Mouse (Mus musculus) kidney, postnatal 14 days (tissue): ENCODE measurements around the gene Asgr1.
"Not testable (repeated sequence)": the region's sequence is repeated elsewhere in the genome, so short reads cannot be mapped to it uniquely, and the experiment has no call there.

Source experiments
- DNase-seq: peaks from one replicate; pipeline ENCODE4 v3.0.0; 2022; ENCODE audit warnings: mixed read lengths

The Asgr1 gene

GRCm38 (mm10) chr11:70053898-70054570 is at the start of gene Asgr1:
Gene Asgr1, plus strand, starts transcription at chr11:70054085.
- DNase-seq: no peak

GRCm38 (mm10) chr11:70005521-70005920 is 48.4 kb upstream of the Asgr1 start:
- no peak for DNase-seq

GRCm38 (mm10) chr11:70010033-70010432 is 43.9 kb upstream of the Asgr1 start:
- DNase-seq: no peak

- no peak for DNase-seq
These were observed 43.3 kb upstream of the Asgr1 start for GRCm38 (mm10) chr11:70010548-70010947.

- no peak for DNase-seq
These were observed 42.9 kb upstream of the Asgr1 start for GRCm38 (mm10) chr11:70010961-70011360.

GRCm38 (mm10) chr11:70012931-70013330 is 41.0 kb upstream of the Asgr1 start:
- DNase-seq: no peak

- DNase-seq: no peak
These were observed 40.5 kb upstream of the Asgr1 start for GRCm38 (mm10) chr11:70013408-70013807.

GRCm38 (mm10) chr11:70014051-70014450 is 39.8 kb upstream of the Asgr1 start:
- DNase-seq: no peak

GRCm38 (mm10) chr11:70014880-70015558 is 38.9 kb upstream of the Asgr1 start, which contains the start of gene Acadvl:
Gene Acadvl, minus strand, starts transcription at chr11:70015411.
- DNase-seq: peak; percentile 94

GRCm38 (mm10) chr11:70015677-70016076 is 38.2 kb upstream of the Asgr1 start:
- no peak for DNase-seq

GRCm38 (mm10) chr11:70016177-70016576 is 37.7 kb upstream of the Asgr1 start:
- DNase-seq: not testable (repeated sequence)

- DNase-seq: no peak
These were observed 37.2 kb upstream of the Asgr1 start, which contains the start of gene Dlg4 for GRCm38 (mm10) chr11:70016669-70017068. Gene Dlg4, plus strand, starts transcription at chr11:70016942.

GRCm38 (mm10) chr11:70017199-70017767 is 36.6 kb upstream of the Asgr1 start:
- DNase-seq: no peak

GRCm38 (mm10) chr11:70018131-70018990 is 35.5 kb upstream of the Asgr1 start:
- DNase-seq: peak; percentile 64

- DNase-seq: no peak
These were observed 34.3 kb upstream of the Asgr1 start for GRCm38 (mm10) chr11:70019495-70020021.

- no peak for DNase-seq
These were observed 33.8 kb upstream of the Asgr1 start for GRCm38 (mm10) chr11:70020022-70020631.

- peak; percentile 84 for DNase-seq
These were observed 33.1 kb upstream of the Asgr1 start for GRCm38 (mm10) chr11:70020731-70021263.

GRCm38 (mm10) chr11:70021264-70022132 is 32.4 kb upstream of the Asgr1 start:
- DNase-seq: peak; percentile 97

- no peak for DNase-seq
These were observed 30.3 kb upstream of the Asgr1 start for GRCm38 (mm10) chr11:70023481-70024150.

GRCm38 (mm10) chr11:70024151-70024514 is 29.8 kb upstream of the Asgr1 start:
- no peak for DNase-seq
